Mouse (Mus musculus): ENCODE results near the gene B9d1.

B9d1 gene

DNA sequence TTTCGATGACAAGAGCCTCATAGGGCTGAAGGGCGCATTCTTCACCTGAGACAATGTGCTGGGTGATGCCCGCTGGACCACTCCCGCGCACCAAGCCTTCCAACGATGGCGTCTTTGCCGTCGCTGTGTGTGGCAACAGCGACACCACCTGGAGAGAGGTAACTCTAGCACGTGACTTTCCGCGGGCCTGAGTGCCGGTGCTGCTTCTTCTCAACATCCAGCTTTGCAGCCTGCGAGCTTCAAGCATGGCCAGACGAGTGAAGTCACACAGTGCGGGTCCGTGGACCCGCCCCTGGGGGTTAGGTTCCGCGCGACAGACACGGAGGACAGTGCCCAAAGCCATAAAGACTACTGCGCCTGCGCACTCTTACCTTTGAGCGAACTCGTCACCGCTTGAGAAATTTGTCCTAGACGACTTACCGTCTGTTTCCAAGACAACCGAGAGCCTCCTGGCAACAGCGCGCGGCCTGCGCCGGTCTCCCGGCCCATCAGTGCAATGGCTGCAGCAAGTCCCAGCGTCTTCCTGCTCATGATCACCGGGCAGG lies at the start of gene B9d1:
Gene B9d1 (plus strand): TSS at position 432 of the 545 bp plus-strand sequence.
- DNase-seq, result peak; percentile 96

DNA sequence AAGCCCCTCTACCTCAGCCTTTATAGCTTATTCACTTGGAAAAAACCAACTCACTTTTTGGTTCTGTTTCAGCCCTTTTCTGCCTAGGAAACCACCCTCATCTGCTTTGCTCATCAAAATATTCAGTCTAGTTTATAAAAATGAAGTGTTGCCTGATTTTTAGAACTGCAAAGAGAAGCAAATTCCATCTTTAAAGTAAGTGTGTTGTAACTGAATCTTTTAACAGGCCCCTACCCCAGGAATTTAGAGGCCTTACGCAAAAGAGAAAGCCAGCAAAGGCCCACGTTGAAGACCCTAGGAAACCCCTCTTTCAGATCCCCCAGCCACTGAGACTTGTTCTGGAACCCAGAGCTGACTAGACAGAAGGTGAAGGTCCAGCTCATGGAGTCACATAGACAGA lies 40.9 kb upstream of the B9d1 start:
- no peak for DNase-seq

DNA sequence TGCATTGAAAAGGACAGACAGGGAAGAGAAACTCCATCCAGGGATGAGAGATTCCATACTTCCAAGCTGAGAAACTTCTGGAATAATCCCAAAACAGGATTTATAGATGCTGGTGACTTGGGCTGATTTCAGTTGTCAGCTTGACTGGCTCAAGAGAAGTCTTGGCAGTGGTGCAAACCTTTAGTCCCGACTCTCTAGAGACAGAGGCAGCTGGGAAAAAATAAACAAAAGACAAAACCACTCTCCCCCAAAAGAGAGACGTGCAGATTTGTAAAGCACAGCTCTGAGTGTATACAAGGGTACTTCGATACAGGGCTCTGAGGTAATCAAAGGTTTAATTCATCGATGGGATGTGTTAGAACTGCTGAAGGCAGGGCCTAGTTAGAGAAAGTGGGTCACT lies 39.5 kb upstream of the B9d1 start:
- no peak for DNase-seq

DNA sequence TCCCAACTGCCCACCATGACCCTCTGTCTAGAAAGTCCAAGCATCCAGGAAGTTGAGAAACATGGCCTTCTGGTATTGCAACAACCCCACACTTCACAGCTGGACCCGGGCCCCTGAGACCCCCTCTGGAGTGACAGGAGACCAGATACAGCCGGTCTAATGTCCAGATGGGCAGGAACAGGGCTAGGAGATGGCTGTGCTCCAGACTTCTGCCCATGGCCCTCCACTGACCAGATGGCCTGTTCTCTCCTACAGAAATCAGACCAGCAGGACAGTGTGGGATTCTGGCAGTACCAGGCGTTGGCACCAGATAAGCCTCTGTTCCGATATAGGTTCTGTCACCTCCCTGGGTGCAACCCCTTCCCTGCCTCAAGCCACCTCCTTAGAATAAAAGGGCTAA lies 36.4 kb upstream of the B9d1 start:
- no peak for DNase-seq

DNA sequence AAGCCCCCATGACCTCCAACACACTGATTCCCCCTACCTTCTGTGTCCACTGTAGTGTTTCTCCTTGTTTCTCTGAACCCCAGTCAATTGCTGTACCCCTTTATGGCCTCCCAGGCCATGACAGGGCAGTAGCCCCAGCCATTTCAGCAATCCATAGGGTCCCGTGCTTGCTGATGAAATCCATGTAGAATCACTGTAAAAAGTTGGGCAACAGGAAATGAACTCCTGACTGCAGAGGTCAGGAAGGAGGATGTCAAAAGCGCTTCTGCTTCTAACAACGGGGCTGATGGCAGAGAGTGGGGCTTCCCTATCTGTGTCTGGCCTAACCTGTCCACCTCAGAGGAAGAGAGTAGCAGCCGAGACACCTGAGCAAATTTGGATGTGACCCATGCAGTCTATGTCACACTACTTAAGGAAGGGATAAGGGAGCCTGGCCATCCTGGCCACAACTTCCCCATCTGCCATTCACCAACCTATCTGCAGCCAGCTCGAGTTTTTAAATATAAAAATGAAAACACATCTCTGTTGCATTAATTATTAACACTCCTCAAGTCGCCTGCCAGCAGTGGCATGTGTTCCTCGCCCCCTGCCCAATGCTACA lies 35.5 kb upstream of the B9d1 start:
- no peak for DNase-seq

DNA sequence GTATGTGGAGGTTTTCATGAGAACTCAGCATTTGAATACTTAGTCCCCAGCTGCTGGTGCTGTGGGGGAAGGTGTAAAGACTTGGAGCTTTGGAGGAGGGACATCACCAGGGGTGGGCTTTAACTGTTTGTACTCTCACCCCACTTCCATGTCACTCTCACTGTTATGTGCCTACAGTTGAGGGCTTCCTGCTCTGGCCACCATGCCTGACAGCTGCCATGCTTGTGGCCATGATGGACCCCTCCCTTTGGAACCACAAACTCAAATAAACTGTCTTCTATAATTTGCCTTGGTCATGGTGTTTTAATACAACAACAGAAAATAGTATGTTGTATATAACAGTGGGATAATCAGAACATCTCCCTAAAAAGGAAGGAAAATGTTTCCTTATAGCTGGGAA lies 34.1 kb upstream of the B9d1 start:
- DNase-seq, result no peak

DNA sequence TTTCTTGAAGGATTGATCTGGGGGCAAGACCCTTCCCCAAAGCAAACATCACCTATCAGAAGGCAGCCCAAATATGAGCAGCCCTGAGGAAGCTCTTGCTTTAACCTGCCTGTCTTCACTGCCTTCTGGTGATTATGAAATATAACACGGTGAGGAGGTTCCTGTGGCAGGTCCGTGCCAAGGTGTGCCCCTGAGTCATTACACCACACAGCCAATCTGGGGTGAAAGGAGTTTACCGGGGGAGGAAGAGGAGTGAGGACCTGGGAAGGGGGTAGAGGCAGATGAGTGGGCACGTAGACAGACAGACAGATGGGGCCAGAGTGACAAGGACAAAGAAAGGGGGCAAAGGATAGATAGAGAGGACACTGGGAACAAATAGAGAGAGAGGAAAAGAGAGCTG lies 31.3 kb upstream of the B9d1 start:
- no peak for DNase-seq

DNA sequence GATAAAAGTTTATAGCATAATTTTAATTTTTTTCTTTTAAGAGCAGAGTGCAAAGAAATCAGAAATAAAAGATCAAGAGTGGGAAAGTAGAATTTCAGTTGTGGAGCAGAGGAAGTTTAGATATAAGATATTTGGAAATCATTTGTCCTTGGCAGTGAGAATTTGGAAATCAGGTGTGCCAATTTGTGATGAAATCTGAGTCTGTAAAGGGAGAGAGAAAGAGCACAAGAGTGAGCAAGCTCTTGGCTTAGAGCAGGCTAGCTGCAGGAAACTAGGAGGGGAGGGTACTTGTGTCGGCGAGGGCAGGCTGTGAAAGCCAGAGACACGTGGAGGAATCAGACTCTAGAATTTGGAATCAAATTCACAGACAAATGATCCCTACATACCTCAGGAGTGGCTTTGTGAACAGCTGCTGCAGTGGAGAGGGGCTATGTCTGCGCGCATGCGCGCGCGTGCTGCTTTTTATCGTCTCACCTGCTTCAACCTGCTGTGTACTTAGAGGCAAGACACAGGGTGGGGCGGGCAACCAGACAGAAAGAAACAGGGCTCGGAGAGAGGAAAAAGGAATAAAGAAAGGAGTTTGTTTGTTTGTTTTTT lies 28.1 kb upstream of the B9d1 start:
- DNase-seq, result no peak

DNA sequence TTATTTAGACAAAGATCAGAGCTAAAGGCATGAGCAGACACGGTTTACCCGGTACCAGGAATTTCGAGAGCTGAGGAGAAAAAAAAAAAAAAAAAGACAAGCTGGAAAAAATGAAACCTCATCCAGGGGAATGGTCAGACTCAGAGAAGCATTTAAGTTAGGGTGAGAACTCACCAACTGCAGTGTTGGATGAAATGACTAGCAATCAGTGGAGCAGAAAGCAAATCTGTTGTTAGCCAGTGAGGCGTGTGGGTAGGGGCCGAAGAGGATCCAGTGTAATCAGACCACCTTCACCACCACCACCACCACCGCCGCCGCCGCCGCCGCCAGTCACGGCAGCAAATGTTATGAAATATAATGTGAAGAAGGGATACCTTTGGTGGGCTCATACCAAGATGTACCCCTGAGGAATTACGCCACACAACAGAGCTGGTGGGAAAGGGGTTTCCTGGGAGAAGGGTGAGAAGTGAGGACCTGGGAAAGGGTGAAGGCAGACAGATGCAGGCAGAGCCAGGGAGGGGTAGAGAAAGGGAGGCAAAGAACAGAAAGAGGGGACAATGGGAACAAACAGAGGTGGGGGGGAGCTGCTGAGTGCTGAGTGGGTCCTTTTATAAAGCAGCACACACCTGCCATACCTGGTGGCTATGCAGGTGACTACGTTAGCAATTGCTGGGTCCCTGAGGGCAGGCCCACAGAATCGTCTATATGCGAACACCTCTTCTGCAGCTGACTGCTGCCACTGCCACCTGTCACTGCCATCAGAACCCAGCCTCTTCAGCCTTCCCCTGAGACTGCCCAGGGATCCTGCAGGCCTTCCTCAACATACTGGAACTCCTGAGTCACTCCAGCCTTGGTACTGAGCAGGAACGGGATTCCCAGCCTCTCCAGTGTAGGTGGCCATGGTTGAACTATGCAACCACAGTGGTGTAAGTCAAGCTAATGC lies 27.1 kb upstream of the B9d1 start:
- DNase-seq, result no peak

DNA sequence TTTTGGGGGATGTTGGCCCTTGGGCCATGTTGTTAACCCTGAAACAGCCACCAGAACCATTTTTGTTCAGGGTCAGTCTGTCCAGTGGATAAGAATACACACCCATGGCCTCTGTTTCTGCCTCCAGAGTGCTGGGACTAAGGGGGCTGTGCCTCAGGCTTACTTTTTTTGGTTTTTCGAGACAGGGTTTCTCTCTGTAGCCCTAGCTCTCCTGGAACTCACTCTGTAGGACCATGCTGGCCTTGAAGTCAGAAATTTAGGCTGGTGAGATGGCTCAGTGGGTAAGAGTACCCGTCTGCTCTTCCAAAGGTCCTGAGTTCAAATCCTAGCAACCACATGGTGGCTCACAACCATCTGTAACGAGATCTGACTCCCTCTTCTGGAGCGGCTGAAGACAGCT lies 26.2 kb upstream of the B9d1 start:
- no peak for DNase-seq

DNA sequence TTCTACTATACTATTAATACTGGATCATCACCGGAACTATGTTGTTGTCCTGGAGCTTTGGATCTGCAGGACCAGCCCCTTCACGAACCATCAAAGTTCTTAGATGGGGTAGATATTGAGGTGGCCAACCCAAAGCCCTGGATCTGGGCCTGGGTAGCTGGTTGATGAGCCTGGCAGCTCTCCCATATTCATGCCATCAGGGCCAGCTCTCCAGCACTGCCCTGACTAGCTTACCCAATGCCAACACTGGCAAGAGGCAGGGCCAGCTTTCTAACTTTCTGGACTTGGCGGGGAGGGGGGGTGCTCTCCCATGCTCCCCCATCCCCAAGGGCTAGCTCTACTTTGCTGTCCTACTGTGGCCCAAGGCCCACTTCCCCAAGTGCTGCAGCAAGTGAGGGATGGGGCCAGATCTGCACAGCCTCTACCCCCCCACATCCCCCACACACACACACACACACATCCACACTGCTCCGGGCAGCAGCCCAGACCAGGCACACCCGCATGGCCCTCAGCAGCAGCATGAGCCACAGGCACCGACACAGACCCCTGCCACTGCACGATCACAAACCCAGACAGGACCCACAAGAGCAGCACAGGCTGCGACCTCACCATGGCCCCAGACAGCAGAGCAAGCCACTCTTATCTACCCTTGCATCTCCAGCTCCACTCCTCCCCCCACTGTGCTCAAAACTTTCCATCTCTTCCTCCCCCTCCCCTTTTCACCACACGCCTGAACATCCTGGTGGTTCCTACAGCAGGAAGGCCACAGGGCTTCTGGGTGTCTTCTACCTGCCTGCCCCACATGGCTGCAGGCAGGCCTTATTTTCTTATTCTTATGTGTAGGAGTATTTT lies 23.5 kb upstream of the B9d1 start:
- DNase-seq, result no peak

DNA sequence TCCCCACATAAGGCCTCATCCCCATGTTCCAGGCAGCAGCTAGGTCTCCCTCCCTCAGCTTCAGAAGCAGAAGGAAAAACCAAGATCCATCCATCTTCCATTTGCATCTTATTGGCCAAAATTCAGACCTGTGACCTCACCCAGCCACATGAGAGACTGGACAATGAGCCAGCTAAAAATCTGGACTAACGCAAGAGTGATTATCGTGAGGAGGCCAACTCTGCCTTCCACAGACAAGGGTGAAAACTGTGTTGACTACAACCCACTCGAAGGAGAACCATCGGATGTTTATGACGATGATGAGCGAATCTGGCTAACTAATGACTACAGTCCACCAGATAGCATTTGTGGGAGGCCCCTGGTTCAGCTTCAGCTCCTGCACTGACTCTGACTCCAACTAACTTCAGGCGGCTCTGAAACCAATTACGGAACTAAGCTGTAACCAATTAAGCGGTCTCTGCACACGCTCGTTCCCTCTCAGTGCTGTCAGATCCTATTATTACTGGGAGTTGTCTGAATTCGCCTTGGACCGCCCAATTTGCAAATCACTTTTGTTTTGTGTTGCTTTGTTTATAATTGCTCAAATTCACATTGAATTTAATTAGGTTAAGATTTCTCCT lies 21.6 kb upstream of the B9d1 start:
- DNase-seq, result no peak

DNA sequence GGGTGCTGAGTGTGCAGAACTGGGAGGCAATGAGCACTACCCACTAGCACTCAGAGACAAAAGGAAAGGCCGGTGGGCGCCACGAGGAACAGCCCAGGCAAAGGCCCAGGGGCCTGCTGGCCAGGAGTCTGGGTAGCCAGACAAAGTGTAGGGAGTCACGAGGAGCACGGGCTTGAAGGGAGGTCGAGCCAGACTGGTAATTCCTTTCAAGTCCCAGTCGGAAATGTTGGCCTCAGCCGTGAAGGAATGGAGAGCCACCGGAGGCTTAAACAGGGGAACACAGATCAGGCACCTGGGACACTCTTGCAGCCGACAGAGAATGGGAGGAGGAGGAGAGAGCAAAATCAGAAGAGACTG lies 20.7 kb upstream of the B9d1 start:
- no peak for DNase-seq

DNA sequence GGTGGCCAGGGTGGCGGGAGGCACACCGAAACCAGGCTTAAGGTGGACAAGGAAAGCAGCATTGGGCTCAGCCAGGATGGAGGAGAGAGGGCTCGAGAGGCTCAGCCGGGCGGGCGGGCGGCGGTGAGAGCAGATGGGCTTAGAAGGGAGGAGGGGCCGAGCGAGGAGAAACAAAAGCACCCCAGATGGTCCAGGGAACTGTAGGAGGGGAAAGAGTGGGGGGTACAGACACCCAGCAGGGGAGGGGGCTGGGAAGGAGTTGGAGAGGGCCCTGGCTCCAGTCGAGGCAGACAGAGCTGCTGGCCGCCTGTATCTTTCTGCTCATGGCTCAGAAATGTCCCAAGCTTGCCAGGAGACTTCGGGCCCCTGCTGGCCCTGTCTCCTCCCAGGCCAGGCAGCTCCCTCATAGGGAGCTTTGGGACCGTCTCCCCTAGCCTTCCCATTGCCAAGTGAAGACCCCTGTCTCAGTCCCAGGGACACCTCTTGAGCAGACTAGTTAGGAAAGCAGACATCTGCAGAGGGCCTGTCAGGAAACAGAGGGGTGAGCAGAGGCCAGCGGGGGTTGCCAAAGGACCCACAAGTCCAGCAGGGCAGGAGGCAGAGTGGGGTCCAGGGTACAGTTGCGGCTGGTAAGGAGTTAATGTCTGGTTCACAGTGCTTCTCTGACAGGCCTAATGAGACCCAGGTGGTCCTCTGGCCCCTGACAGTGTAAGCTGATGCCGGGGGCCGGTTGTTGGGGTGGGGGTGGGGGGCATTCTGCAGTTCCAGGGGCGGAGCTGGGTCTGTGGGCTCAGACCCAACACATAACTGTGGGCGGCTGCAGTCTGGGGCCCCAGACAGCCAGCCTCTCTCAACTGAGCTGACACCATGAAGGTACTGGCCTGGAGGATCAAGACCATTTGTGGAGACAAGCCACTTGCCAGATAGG lies 20.1 kb upstream of the B9d1 start, which contains the start of gene Mfap4:
Gene Mfap4 (plus strand): TSS at position 819 of the 928 bp plus-strand sequence.
- peak; percentile 65 for DNase-seq

DNA sequence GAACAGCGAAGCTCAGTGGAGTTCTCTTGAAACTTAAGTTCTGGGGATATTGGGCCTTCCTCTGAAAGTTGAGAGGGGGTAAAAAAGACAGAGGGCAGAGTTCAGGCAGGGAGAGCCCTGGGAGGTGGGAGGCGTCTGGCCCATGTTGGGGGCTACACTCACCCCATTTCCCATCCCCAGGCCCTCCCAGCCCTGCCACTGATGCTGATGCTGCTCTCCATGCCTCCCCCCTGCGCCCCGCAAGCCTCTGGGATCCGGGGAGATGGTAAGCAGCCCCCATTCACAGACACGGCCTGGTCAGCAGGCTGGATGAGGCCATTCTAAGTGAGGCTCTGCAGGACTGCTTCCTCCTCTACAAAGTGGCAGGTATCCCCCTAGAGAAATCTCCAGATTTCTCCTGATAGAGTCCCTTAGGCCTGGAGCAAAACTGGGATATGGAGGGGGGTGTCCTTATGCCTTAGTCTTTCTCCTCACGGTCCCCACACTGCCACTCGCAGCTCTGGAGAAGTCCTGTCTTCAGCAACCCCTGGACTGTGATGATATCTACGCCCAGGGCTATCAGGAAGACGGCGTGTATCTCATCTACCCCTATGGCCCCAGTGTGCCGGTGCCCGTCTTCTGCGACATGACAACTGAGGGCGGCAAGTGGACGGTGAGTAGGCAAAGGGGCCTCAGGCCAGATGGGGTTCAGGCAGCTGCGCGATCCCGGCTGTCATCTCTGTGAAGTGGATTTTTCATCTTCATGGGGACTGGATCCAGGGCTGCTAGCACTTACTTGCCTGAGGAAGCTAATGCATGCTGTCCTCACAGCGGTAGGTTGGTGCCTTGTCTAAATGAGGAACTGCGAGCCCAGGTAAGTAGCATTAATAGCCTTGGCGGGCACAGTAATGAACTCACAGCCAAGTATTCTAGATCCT lies 19.1 kb upstream of the B9d1 start:
- no peak for DNase-seq

DNA sequence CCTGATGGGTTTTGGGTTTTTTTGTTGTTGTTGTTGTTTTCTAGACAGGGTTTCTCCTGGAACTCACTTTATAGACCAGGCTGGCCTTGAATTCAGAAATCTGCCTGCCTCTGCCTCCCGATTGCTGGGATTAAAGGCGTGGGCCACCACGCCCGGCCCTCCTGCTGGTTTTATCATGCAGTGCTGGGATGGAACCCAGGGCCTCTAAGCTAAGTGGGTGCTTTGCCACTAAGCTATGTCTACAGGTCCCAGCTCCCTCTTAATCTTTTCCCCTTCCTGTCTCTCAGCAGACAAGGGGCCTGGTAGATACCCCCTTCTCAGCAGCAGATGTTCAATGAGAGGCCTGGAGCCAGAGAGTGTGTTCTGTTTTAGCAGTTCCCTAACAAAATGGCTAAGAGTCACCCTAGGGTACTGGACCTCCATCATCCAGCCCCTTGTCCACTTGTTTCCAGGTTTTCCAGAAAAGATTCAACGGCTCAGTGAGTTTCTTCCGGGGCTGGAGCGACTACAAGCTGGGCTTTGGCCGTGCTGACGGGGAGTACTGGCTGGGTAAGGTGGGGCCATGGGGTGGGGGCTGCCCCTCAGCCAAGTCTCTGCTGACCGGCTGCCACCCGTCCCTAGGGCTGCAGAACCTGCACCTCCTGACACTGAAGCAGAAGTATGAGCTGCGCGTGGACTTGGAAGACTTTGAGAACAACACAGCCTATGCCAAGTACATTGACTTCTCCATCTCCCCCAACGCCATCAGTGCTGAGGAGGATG lies 18.3 kb upstream of the B9d1 start:
- DNase-seq, result no peak

DNA sequence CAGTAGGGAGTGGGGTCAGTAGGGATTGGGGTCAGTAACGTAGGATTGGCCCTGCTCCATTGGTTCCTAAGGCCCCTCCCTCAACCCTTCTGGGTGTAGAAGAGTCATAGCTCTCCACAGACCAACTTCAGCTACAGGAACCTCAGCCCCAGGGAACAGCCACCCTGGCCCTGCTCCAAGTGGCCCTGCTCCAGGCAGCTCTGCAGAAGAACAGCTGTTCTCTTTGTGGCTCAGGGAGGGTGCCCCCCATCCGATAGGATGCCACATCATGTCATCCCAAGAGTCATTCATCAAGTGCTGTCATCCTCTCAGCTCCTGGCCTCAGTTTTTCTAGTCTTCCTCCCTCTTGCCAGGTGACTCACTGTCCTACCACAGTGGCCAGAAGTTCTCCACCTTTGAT lies 17.5 kb upstream of the B9d1 start:
- DNase-seq, result peak; percentile 63

DNA sequence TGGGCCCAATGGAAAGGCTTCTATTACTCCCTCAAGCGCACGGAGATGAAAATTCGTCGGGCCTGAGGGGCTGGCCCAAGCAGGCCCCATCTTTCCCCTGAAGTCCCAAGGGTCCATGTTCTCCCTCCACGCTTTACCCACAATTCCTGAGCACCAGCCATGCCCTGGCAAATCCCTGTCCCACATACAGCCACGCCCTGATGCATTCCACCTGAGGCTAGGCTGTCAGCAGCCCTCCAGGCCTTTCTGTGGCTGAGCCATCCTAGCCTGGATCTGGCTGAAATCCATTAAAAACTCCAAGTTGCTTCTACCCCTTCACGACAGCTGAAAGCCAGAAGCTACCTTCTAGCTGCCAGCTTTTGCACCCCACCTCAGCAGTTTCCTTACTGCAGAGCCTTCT lies 17.0 kb upstream of the B9d1 start:
- DNase-seq, result no peak

DNA sequence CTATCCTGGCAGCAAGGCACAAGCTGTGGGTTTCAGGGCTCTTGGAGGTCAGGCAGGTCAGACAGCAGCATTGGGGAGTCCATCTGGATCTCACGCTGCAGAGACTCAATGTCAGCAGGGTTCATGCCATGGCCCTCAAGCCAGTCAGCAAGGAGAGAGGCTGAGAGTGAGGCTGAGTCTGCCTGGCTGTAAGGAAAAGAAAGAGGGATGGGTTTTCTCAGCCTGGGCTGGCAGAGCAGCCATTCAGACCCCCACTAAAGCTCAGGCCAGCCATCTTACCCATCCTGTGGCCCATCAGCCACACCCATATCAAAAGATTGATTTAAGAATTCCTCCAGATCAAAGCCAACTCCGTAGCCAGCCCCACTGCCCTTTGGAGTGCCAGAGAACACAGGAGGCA lies 15.9 kb upstream of the B9d1 start:
- no peak for DNase-seq
